Mouse (Mus musculus) layer of hippocampus, postnatal 36 days (tissue): ENCODE measurements around the gene Adrb1. TPM values are rescaled to one million over a fixed set of nuclear protein-coding genes. Genes with fewer than 3 reads are reported as not detected.

ENCODE experiments used
- DNase-seq, 2 experiments: peaks; one replicate each; pipeline ENCODE4 v3.0.0; 2022
- total RNA-seq, 2 experiments: library from RNA; stranded (reverse); gene quantifications; 2 replicates each; pipeline ENCODE4 v1.2.3; 2021

Adrb1 gene
- total RNA-seq, result 10 to 100 TPM; 18.4 to 20.4 TPM

DNA sequence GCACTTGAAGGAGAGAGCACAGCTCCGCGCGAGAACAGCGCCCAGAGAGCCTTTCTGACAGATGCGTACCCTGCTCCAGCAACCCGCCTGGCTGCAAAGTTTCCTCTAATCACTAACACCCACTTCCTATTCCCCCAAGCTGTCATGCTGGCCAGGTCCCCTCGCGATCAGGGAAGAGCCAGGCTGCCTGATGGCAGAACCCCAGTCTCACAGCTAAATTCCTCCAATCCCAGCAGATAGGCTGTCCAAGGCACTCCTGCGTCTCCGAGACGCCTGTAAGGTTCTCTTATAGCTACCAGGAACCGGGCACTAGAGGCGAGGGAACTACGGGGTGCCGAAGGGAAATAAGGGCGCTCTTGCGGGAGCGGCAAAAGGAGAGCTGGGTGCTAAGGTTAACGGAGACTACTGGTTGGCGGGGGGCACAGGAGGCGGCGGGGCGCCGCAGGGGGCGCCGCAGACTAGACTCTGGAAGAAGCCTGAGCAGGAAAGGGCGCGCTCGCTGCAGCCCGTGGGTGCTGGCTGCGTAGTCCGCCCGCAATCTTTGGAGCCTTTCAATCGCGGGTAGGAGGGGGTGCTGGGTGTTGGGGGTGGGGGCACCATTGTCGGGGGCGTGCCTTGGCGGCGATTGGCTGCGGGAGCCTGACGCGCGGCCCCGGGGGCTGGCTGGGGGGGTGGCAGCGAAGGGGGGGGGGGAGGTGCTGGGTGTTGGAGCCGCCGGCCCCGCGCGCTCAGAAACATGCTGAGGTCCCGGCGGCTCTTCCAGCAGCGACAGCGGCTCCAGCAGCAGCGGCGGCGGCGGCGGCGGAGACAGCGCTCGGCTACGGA lies at the start of gene Adrb1:
Gene Adrb1, plus strand, starts transcription at position 813 of the 825 bp plus-strand sequence.
- DNase-seq, result peak; percentile 81 to 84

DNA sequence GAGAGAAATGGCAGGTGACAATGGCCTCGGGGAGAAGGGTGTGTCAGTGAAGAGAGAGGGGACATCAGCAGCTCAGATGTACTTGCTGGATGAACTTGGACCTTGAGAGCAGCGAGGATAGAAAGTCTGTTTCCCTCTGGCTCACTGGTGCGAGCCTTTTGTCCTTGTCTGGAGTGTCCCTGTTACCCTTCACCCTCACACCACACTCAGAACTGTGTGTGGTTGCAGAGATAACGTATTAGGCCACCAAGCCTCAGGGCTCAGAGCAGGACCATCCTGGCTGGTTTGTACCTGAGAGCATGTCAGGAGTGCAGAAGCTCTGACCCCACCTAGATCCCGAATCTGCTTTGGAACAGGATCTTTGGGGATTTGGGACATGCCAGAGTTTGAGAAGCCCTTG lies 46.3 kb upstream of the Adrb1 start:
- no peak for DNase-seq

DNA sequence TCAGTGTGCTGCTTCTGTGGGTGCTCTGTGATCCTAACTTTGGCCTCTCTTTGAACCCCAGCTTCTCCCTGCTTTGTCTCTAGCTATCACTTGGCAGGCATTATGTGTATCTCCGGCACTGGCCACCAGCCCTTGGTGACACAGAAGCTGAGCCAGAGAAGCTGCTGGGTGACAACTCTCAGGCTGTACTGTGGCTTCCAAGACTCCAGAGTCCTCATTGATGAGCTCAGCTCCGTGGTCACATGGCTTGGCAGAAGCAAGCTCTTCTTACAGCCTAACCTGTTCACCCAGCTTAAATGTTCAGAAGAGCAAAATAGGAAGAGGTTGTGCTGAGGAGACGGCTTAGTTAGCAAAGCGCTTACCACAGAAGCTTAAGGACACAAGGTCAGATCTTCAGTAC lies 45.5 kb upstream of the Adrb1 start:
- DNase-seq, result no peak

DNA sequence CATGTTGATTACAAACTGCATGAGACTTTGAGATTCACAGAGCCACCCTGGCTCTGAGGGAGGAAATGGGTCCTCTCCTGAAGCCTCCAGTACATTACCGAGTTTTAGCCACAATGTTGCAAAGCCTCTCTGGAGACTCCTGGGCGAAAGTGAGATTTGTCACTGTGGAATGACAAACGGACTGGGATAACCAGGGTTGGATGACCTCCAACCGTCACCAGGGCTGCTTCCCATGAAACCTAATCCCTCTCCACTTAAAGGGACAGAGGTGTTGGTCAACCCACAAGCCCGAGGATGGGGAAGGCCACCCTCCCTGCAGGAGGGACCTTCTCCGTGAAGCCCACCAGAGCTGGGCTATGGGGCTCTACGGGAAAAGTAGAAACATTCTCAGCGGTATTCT lies 44.4 kb upstream of the Adrb1 start:
- no peak for DNase-seq

DNA sequence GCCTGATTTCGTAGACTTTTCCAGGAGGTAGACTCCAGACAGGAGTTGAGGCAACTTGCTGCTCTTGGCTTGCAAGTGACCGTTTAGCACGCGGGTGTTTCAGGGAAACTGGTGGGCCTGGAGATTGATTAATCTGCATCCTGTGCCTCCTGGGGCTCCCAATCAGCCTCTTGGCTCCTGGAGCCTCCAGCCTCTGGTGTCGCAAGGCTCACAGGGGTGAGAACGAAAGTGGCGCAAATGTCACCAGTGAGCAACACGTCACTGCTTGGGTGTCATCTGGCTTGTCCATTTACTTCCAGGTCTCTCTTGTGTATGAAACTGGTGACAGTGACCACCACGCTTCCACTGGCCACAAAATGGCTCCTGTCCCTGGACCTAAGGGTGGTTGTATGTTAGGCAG lies 43.5 kb upstream of the Adrb1 start:
- no peak for DNase-seq

DNA sequence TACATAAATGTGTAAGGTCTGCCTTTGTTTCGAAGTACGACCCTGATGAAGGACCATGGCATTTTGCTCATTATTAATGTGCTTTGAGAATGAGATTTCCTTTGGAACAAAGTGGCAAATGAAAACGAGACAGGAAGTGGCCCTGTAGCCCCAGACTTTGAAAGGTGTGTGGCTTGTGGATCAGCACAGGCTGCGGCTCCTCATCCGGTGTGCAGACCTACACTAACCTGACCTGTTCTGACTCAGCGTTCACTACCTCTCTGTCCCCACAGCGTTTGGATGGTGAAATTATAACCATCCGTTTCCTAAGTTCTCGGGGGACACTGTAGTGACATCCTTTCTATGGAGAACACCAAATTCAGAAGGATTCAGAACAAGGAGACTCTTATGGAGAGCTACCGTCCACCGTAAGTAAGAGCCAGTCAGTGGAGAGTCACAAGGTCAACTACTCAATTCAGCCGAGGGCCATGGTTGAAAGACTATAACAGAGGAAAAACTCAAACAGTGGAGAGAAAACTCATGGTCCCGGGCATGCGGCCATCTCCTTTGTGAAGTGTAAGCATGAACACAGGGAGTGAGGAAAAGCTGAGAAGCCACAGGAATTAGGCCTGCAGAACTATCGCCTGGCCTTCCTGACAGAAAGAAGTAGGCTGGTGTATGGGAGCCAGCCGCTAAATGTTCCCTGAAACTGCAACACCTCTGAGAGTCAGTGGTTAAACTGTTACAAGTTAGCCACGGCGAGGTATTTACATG lies 42.6 kb upstream of the Adrb1 start:
- no peak for DNase-seq

DNA sequence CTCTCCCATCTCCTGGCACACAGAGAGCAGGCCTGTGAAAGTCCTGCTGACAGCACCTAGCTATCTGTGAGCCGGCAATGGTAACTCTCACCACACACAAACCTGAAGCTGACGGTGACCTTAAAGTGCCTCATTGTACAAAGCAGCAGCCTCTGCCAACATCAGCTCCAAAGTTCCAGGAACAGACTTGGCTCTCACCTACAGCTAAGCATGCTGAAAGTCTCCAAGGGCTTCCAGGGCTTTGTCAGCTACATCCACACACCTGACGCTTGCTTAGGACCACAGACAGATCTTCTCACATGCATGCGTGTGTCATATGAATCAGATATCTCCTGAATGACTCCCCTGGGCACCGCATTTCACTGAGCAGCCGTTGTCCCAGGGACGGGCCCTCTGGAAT lies 42.0 kb upstream of the Adrb1 start:
- no peak for DNase-seq

DNA sequence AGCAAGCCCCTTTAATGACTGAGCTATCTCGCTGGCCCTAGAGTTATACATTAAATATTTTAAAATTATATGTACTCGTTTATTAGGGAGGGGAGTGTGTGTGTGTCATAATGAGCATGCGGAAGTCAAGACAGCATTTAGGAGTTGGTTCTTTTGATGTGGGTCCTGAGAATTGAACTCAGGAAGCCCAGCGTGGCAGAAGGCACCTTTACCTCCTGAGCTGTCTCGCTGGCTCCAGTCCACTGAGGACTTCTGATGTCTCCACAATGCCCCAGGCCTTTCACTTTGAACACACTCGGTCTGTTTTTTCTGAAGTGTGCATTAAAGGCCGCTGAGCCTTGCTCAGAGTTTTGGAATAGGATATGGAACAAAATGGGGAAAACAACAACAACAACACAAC lies 39.7 kb upstream of the Adrb1 start:
- no peak for DNase-seq

DNA sequence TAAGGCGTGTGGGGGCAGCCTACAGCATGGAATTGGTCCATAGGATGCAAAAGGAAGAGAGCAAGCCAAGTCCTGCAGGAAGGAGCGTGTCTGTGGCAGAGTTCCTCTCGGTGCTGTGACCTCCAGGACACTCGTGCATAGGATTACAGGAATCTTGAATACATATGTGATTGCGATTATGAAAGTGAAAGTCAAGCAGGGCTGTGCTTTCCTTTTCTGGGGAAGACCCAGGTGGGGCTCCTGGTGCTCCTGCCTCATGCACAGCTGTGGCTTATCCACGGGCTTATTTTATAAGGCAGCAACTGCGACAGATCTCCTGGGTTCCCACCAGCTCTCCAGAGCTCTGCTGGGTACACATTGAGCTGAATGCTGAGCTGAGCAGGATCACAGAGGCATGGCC lies 39.2 kb upstream of the Adrb1 start:
- no peak for DNase-seq

DNA sequence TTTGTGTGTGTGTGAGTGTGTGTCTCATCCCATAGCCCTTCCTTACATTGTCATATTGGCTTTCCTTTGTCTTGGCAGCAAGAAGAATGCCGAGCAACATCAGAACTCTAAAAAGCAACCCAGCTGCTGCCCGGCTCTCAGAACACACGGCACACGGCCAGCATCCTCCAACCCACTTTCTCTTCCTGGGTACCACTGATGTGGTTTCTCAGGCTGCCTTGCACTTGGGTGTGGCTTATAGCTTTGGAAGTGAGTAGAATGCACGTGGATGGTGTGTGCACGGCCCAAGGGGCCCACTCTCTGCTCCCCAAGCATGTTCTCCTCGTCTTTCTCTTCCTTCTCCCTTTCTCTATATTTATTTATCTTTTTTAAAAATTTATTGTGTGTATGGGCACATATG lies 36.5 kb upstream of the Adrb1 start:
- no peak for DNase-seq

DNA sequence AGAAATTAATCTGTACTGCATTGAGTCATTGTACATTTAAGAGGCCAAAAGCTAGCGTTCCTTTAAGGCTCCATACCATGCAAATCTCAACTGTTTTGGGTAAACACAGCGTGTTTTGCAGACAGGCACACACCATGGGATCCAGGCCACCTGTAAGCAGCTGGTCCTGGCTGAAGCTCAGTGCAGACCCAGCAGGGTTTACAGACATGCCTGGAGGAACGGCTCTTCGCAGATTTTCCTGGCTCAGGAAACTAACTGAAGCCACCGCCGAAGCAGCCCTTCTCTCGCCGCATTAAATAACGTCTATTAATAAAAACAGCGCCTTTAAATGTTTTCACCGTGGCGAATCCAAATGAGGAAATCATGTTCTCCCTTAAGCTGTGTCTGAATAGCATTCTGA lies 35.8 kb upstream of the Adrb1 start:
- DNase-seq, result no peak

DNA sequence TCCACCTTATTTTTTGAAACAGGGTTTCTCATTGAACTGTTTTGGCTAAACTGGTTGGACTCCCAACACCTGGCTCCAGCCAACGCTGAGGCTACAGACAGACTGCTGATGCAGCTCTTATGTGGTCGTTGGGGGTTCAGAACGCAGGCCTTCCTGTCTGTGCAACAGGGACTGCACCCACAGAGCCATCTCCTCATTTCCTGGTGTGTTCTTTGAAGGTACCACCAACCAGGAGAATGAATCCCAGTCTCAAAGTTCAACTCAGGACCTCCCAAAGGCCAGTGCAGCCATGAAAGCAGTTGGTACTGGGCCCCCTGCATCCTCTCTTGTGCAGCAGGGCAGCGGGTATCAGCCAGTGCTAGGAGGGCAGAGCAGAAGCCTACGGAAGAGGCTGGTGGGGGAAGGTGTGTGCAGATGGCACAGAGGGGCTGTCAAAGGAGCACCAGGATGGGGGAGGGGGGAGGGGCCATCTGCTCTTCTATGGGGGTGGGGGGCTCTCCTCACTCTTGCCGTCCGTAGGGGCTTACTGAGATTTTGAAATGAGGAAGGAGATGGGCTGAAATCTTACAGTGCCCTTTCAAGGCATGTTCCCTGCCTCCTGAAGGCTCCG lies 34.9 kb upstream of the Adrb1 start:
- no peak for DNase-seq

DNA sequence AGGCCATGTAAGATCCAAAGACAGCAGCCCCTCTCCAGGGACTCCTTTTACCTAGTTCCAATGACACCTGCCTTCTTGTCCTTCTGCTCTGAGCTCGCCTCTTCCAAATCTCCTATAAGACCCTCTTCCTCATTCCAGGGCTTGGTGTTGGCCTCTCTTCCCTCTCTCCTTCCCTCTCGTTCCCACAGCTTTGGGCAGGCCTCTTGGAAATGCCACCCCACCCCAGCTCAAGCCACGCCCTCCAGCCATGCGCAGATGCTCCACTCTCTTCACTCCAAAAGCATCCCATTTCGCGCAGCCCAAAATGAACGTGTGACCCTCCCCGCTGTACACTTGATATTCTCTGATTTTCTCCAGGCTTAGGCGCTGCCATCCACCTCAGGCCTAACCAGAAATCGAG lies 34.3 kb upstream of the Adrb1 start:
- no peak for DNase-seq

DNA sequence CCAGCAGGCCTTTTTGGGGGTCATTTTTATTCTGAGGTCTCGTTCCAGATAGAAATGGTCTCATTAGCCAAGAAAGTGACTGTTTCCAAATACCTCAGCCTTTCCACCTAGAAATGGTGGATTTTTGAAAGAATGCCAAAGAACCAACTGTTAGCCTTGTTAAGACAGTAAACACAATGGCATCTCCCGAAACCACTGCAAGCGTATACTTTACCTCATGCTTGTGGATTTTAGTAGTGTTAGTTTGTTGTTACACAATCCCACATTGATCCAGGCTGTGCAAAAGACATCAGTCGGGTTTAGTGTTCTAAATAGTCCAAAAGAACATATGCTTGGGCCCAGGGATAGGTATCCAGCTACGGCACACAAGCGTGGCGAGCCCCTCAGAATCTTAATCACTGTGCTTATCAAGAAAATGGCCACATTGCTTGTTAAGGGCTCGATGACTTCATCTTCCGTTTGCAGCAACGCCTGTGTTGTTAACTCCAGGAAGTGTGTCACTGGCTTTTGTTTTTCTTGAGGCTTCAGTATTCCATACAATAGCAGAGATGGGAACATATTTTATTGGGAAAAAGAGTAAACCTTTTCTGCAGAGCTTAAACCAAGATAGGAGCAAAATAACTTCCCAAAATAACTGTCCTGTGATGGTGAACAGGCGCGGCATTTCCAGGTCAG lies 33.2 kb upstream of the Adrb1 start:
- DNase-seq, result no peak

DNA sequence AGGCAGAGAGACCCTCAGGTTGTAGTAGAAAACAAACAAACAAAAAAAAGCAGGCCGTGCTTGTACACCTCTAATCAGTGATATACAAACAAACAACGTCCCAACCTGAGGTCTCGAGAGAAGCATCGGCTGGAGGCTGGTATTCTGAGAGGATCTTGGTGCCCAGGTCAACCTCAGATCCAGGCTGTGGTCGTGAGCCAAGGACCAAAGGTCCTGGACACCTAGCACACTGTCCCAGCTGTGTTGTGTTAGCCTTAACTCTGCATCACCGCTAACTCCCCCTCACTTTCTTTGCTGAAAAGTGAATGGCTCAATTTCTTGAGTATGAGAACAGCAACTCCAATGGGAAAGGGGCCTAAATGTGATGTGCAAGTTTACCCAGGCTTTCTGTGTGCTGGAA lies 32.5 kb upstream of the Adrb1 start:
- DNase-seq, result no peak

DNA sequence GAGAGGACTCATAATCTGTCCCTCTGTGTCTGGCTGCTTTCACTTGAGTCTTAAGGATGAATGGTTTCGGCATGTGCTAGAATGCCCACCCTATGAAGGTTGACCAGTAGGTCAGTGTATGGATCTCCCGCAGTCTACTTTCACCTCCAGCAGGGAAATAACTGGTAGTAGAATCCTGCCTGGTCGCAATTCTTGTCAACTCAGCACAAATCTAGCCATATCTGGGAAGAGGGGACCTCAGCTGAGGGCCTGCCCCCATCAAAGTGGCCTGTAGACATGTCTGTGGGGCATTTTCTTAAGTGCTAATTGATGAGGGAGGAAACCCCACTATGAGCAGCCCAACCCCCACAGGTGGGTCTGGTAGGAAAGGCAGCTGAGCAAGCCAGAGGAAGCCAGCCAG lies 30.9 kb upstream of the Adrb1 start:
- DNase-seq, result no peak

DNA sequence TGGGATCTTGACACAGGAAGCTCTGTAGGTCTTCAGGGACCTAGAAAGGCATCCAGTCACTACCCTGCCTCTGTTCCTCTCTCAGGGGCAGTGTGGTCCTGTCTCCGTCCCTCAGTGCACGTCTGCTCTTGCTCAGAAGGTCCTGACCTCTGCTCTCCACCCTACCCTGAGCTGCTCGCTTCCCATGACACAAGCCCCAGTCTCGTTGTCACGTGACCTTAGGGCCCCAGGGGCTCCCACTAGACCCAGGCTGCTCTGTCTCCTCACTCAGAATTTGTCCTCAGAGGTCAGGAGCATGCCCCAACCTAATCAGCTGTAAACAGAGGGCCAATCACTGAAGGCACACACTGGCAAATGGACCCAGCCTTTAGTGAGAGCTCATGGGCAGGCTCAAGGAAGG lies 29.5 kb upstream of the Adrb1 start:
- no peak for DNase-seq

DNA sequence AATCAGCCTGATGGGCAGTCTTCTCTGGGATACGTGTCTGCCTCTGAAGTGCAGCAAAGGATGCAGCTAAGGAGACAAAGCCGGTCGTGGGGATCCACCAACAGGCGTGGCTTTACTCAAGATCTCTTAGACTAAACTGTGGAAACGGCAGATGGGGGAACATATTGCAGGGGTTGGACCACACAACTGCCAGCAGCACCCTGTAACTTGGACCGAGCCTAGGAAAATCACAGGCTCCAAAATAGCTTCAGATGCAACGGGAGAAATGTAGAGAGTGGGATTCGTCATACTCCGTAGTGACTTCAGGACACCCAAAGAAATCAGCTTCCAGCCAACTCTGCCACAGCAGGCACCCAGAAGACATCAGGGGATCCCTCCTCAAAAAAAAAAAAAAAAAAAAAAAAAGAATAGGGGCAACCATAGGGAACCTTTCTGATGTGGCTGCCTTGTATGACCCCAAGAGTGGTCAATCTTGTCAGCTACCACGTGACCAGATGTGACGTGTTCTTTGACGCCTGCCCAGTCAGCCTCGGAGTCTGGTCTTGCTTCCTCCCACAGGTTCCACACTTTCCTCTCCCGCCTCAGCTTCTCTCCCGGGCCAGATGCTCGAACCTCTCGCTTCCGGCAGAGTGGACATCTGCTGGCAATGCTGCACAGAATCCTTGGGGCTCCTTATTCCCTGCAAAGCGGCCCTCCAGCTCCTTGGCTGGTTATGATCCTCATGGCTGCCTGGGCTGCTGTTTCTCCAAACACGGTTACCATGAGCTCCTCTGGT lies 24.4 kb upstream of the Adrb1 start:
- DNase-seq, result peak; percentile 32 to 48

DNA sequence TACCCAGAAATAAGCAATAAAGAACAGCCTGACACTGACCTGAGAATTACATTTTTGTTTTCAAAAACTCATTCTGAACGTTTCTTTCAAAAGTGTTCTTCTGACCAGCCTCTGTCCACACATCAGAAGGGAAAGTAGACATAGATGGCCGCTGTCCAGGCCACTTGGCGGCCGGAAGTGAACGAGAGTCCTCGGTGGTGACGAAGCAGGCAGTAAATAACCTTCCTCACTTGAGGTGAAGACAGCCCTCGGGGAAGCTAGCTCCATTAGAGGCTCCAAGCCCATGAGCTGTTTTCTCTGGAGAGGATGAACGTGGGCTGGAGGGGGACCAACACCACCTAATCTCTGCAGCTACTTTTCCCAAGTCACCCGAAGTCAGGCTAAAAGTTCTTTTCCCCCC lies 21.2 kb upstream of the Adrb1 start:
- DNase-seq, result no peak

DNA sequence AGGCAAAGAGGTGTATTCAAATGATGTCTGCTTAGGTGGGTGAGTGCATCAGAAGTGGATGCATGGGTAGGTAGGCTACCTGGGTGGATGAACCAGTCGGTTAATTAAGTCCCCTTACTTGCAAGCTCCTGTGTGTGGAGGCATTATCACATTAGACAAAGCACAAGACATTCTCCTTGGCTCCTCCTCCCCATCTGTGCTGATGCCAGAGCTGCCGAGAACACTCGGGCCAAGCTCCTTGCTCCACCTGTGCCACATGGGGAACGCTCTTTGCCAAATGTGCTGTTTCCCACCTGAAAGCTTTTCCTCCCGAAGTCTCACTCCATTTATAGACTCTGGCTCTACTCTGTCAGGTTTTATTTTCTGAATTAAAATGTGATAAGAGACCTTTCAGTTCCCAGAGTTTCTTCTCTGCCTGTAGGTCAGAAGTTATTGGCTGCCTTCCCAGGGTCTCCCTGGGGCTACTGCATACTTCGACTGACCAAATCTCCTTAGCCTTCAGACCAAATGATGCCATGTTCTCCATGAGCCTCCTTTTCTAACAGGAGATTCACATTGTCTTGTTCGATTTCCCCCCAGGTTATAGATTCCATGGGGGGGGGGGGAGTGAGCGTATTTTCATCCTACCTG lies 20.5 kb upstream of the Adrb1 start:
- no peak for DNase-seq

DNA sequence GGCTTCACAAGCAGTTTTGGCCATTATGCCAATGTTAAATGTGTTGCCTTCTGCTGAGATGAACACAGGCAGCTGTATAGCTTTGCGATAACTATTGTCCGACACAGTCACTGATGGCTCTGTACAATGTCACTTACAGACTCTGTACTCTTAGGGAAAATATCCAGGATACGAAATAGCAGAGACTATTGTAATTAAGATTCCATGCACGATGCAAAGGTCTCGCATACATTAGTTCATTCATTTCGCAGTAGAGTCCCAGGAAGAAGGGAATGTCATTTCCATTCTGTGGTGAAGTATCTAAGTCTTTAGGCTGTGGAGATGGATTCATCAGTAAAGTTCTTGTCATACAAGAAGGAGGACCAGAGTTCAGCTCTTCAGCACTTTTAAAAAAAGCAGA lies 20.0 kb upstream of the Adrb1 start:
- no peak for DNase-seq
